Mouse (Mus musculus) heart, postnatal 0 days (tissue): ENCODE data around the gene Nras.

Experiments
- CTCF ChIP-seq: IDR thresholded peaks from 2 replicates; pipeline ENCODE4 v1.5.1; 2016; ENCODE audit warnings: antibody characterized with exemption, control low read depth, low read depth
- EP300 ChIP-seq: IDR thresholded peaks from 2 replicates; pipeline ENCODE4 v1.6.1; 2016; ENCODE audit warnings: antibody characterized with exemption, low read depth

GRCm38 (mm10) chr3:103076476-103076875 is 18.4 kb downstream of the Nras start:
- TF ChIP-seq CTCF (no peak), EP300 (no peak)
